Comparison of ENCODE assay signal across 21 mouse cellular contexts in genomic region chr1:184480571-184481220, GRCm38 (mm10).
A peak's percentile ranks its signal among the peaks of the same experiment; 100 is the strongest.
DNase-seq lines count a peak whose midpoint lies in the region; ATAC-seq and TF ChIP-seq lines count a peak whose summit lies in the region.
"Had no signal": no experiment of that assay in that cellular context is flagged by ENCODE, and none has a peak within 500 bp of the region (broad histone marks: within the 10 kb centered on the region; RNA-seq: fewer than 3 reads in every experiment).

No protein-coding gene starts in this region.

- WGBS in liver, embryonic 15.5 days (ENCODE audit: insufficient replicate concordance) = 51% methylated on average over 9 of the region's 9 CpGs
- 61% methylated on average over 9 of the region's 9 CpGs for WGBS in liver, embryonic 12.5 days (ENCODE audit: insufficient replicate concordance)
- whole genome bisulfite sequencing in kidney, embryonic 16.5 days = 90% methylated on average over 9 of the region's 9 CpGs

- 0 out of 2 replicates have a peak overlapping the region, but pooled peaks have one; percentile 33 for H3K27ac ChIP-seq in liver, embryonic 15.5 days (replicated peaks)
- no peak overlapping the region for H3K27ac ChIP-seq in liver, embryonic 12.5 days
- H3K27ac ChIP-seq in kidney, embryonic 16.5 days (ENCODE audit: low read length) = no peak overlapping the region
- H3K27ac ChIP-seq: embryonic facial prominence, embryonic 15.5 days; forebrain, embryonic 12.5 days; heart, embryonic 15.5 days; hindbrain, embryonic 10.5 days; limb, embryonic 15.5 days; neural tube, embryonic 12.5 days had no signal

- peaks cover 2% of the 10 kb centered on the region; the same call in 1 of the 2 replicates for H3K4me1 ChIP-seq in liver, embryonic 15.5 days (replicated peaks)
- 0 out of 2 replicates have a peak, but pooled peaks cover 4% of the 10 kb centered on the region for H3K4me1 ChIP-seq in liver, embryonic 12.5 days
- no peaks in the 10 kb centered on the region for H3K4me1 ChIP-seq in kidney, embryonic 16.5 days (ENCODE audit: insufficient read depth, low read length)
- H3K4me1 ChIP-seq: embryonic facial prominence, embryonic 15.5 days; forebrain, embryonic 12.5 days; heart, embryonic 15.5 days; hindbrain, embryonic 10.5 days; limb, embryonic 15.5 days; neural tube, embryonic 12.5 days had no signal

- H3ac ChIP-seq in myocyte (ENCODE audit: control insufficient read depth, insufficient read length) = no peak overlapping the region

- peak; percentile 21 to 22 for DNase-seq in B cell, adult 2 months
- no peak for DNase-seq in MN1 (ENCODE audit: low spot score)
- DNase-seq in adrenal gland, adult 2 months = no peak
- DNase-seq: cerebellum, postnatal 10 days; embryo, embryonic 11 days; heart, adult 18-20 months; layer of hippocampus, postnatal 36 days; right cerebral cortex, postnatal 14 days had no signal

- H3K9me3 ChIP-seq in liver, embryonic 15.5 days (replicated peaks) = no peaks in the 10 kb centered on the region
- no peaks in the 10 kb centered on the region for H3K9me3 ChIP-seq in liver, embryonic 12.5 days (replicated peaks)
- no peaks in the 10 kb centered on the region for H3K9me3 ChIP-seq in kidney, embryonic 16.5 days (ENCODE audit: low read length)
- H3K9me3 ChIP-seq: embryonic facial prominence, embryonic 15.5 days; forebrain, embryonic 12.5 days; heart, embryonic 15.5 days; hindbrain, embryonic 10.5 days; limb, embryonic 15.5 days; neural tube, embryonic 12.5 days had no signal

- no peaks in the 10 kb centered on the region for H3K27me3 ChIP-seq in liver, embryonic 15.5 days
- no peaks in the 10 kb centered on the region for H3K27me3 ChIP-seq in liver, embryonic 12.5 days (replicated peaks)
- H3K27me3 ChIP-seq in myocyte (ENCODE audit: control insufficient read depth, insufficient read depth, insufficient read length) = no peaks in the 10 kb centered on the region
- peaks cover 15% of the 10 kb centered on the region for H3K27me3 ChIP-seq in kidney, embryonic 16.5 days (ENCODE audit: insufficient read depth, low read length)
- H3K27me3 ChIP-seq: forebrain, embryonic 12.5 days; heart, embryonic 15.5 days had no signal

- no peak for ATAC-seq in liver, embryonic 15.5 days (ENCODE audit: insufficient read depth)
- ATAC-seq in liver, embryonic 12.5 days = no peak
- peak; percentile 72 for ATAC-seq in granulocyte monocyte progenitor cell, adult 5-6 weeks (replicated peaks; ENCODE audit: poor library complexity, severe bottlenecking)
- ATAC-seq in kidney, embryonic 16.5 days (ENCODE audit: low FRiP score, low TSS enrichment) = no peak
- ATAC-seq: inflammation-experienced regulatory T-cells, adult 6 months; midbrain, embryonic 16.5 days had no signal

- no peak for TF ChIP-seq POLR2A in myocyte (IDR thresholded peaks at IDR 0.05; ENCODE audit: insufficient read length, low read depth)

- H3K4me3 ChIP-seq in liver, embryonic 15.5 days (replicated peaks) = no peak overlapping the region
- H3K4me3 ChIP-seq in liver, embryonic 12.5 days = no peak overlapping the region
- H3K4me3 ChIP-seq in myocyte = no peak overlapping the region
- no peak overlapping the region for H3K4me3 ChIP-seq in kidney, embryonic 16.5 days (ENCODE audit: low read length)
- H3K4me3 ChIP-seq: embryonic facial prominence, embryonic 15.5 days; forebrain, embryonic 12.5 days; heart, embryonic 15.5 days; hindbrain, embryonic 10.5 days; limb, embryonic 15.5 days; neural tube, embryonic 12.5 days had no signal

- H3K4me2 ChIP-seq in liver, embryonic 15.5 days = no peak overlapping the region
- no peak overlapping the region for H3K4me2 ChIP-seq in liver, embryonic 12.5 days
- H3K4me2 ChIP-seq in myocyte (ENCODE audit: low read depth) = no peak overlapping the region
- no peak overlapping the region for H3K4me2 ChIP-seq in kidney, embryonic 16.5 days (replicated peaks; ENCODE audit: low read depth, low read length)
- H3K4me2 ChIP-seq: embryonic facial prominence, embryonic 15.5 days; forebrain, embryonic 12.5 days; heart, embryonic 15.5 days; limb, embryonic 15.5 days; neural tube, embryonic 12.5 days had no signal

- no peaks in the 10 kb centered on the region for H3K79me2 ChIP-seq in myocyte (ENCODE audit: control insufficient read depth, insufficient read depth)

- H3K36me3 ChIP-seq in liver, embryonic 15.5 days (replicated peaks) = no peaks in the 10 kb centered on the region
- no peaks in the 10 kb centered on the region for H3K36me3 ChIP-seq in liver, embryonic 12.5 days
- H3K36me3 ChIP-seq in myocyte (ENCODE audit: control insufficient read depth, insufficient read depth) = no peaks in the 10 kb centered on the region
- H3K36me3 ChIP-seq in kidney, embryonic 16.5 days (ENCODE audit: insufficient read depth, low read length) = no peaks in the 10 kb centered on the region
- H3K36me3 ChIP-seq: embryonic facial prominence, embryonic 15.5 days; forebrain, embryonic 12.5 days; heart, embryonic 15.5 days; hindbrain, embryonic 10.5 days; limb, embryonic 15.5 days; neural tube, embryonic 12.5 days had no signal

- no peak overlapping the region for H3K9ac ChIP-seq in liver, embryonic 15.5 days
- H3K9ac ChIP-seq in liver, embryonic 12.5 days = no peak overlapping the region
- no peak overlapping the region for H3K9ac ChIP-seq in kidney, embryonic 16.5 days (replicated peaks; ENCODE audit: low read length)
- H3K9ac ChIP-seq: embryonic facial prominence, embryonic 15.5 days; forebrain, embryonic 12.5 days; heart, embryonic 15.5 days; limb, embryonic 15.5 days; neural tube, embryonic 12.5 days had no signal

TF ChIP-seq in myocyte, 11 proteins besides CTCF, POLR2A, EP300 and RAD21:
- TF ChIP-seq MAX (IDR thresholded peaks at IDR 0.05; ENCODE audit: low read depth) = peak; percentile 10
- no peak for TF ChIP-seq USF1 (IDR thresholded peaks at IDR 0.05; ENCODE audit: low read depth)

Comparison
In these comparisons a context has a peak if more than half of its experiments do, and no peak if none do; other contexts are left out.
1. DNase-seq: peak in B cell, adult 2 months (2 of 2); none in MN1 (single experiment) and adrenal gland, adult 2 months (single experiment).